Mouse (Mus musculus): ENCODE data around the gene Aco2. TPM values are rescaled to one million over a fixed set of nuclear protein-coding genes. Genes with fewer than 3 reads are reported as not detected.

The Aco2 gene
- total and polyA plus RNA-seq, 2 experiments from 2014 or later, result 257 to 412 TPM

DNA sequence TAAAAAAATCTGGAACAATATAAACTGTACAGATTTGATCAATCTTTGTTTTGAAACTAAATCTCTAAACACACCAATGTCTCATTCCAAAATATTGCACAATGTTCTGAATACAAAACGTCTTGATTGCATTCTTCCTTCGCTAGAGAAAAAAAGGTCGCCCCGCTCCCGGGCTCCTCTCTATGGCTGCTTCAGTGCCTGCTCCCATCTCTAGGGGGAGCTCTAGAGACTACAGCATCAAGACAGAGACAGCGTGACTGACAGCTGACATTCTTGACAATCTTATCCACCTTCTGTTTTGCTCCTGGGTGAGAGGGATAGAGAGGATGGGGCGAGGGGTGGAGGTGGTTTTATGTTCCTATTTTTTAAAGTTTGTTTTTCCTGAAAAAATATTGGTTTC, 23.8 kb upstream of the Aco2 start:
- TF ChIP-seq CTCF (IDR thresholded peaks at IDR 0.05), result peak; percentile 68
- Histone ChIP-seq H3K4me1 (ENCODE audit: insufficient read depth, low read length) (no peaks in the 10 kb centered on the region), H3K9ac (replicated peaks; ENCODE audit: low read length, poor library complexity, severe bottlenecking) (no peak overlapping the region), H3K27ac (ENCODE audit: low read depth, low read length) (no peak overlapping the region), H3K36me3 (ENCODE audit: insufficient read depth, low read length) (peaks cover 32% of the 10 kb centered on the region), H3K9me3 (ENCODE audit: low read length) (no peaks in the 10 kb centered on the region), H3K4me2 (ENCODE audit: low read depth, low read length, poor library complexity, severe bottlenecking) (no peak overlapping the region), H3K27me3 (ENCODE audit: insufficient read depth, low read length) (no peaks in the 10 kb centered on the region), H3K4me3 (ENCODE audit: low read depth, low read length) (no peak overlapping the region)
- ATAC-seq (ENCODE audit: low FRiP score), result no peak
- WGBS, result 26% methylated on average over 7 of the region's 7 CpGs
- peak; percentile 54 for DNase-seq (ENCODE audit: low spot score)

DNA sequence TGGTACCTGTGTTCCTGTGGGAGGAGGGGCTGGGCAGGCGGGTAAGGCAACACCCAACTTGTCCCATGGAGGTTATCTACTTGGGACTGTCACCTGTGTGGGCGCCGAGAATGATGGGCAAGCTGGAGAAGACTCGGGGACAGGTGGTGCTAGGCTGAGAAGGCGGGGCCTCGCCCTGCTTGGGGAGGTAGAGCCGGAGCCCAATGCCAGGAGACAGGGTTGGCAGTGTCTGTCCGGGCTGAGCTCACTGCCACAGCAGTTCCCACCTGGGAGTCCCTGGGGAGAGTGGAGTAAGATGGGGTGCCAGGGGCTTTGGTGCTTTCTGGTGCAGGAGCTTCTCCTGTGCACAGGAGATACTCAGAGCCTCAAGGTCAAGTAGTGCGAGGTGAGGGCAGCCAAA, 23.0 kb upstream of the Aco2 start:
- H3K9ac ChIP-seq (replicated peaks; ENCODE audit: low read length, poor library complexity, severe bottlenecking), result no peak overlapping the region
- no peaks in the 10 kb centered on the region for H3K27me3 ChIP-seq (ENCODE audit: insufficient read depth, low read length)
- whole genome bisulfite sequencing, result 84% methylated on average over 9 of the region's 9 CpGs
- DNase-seq (ENCODE audit: low spot score) (no peak), ATAC-seq (ENCODE audit: low FRiP score) (no peak)
- no peak overlapping the region for H3K4me3 ChIP-seq (ENCODE audit: low read depth, low read length)
- no peaks in the 10 kb centered on the region for H3K4me1 ChIP-seq (ENCODE audit: insufficient read depth, low read length)
- peaks cover 32% of the 10 kb centered on the region for H3K36me3 ChIP-seq (ENCODE audit: insufficient read depth, low read length)
- no peak overlapping the region for H3K27ac ChIP-seq (ENCODE audit: low read depth, low read length)
- H3K9me3 ChIP-seq (ENCODE audit: low read length), result no peaks in the 10 kb centered on the region
- no peak for TF ChIP-seq CTCF (IDR thresholded peaks at IDR 0.05)
- no peak overlapping the region for H3K4me2 ChIP-seq (ENCODE audit: low read depth, low read length, poor library complexity, severe bottlenecking)

DNA sequence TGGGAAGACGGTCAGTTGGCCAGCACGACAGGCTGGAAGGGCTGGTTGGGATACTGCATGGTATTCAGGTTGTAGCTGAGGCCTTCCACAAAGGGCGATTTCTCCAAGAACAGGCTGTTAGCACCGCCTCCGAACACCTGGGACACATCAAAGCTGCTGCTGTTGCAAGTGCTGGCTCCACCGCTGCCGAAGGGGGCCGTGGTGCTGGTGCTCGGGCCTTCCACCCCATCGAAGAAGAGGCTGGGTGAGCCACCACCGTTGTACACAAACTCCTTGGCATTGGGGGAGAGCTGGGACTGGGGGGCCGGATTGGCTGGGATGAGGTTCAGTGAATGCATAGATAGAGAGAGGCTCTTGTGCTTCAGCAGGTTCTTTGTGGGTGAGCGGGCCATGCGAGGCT, 21.4 kb upstream of the Aco2 start:
- peaks cover 32% of the 10 kb centered on the region for H3K36me3 ChIP-seq (ENCODE audit: insufficient read depth, low read length)
- no peak overlapping the region for H3K9ac ChIP-seq (replicated peaks; ENCODE audit: low read length, poor library complexity, severe bottlenecking)
- H3K4me2 ChIP-seq (ENCODE audit: low read depth, low read length, poor library complexity, severe bottlenecking), result no peak overlapping the region
- ATAC-seq (ENCODE audit: low FRiP score), result no peak
- no peak for DNase-seq (ENCODE audit: low spot score)
- 89% methylated on average over 14 of the region's 14 CpGs for WGBS
- H3K9me3 ChIP-seq (ENCODE audit: low read length), result no peaks in the 10 kb centered on the region
- H3K27ac ChIP-seq (ENCODE audit: low read depth, low read length), result no peak overlapping the region
- no peak for TF ChIP-seq CTCF (IDR thresholded peaks at IDR 0.05)
- no peak overlapping the region for H3K4me3 ChIP-seq (ENCODE audit: low read depth, low read length)
- no peaks in the 10 kb centered on the region for H3K4me1 ChIP-seq (ENCODE audit: insufficient read depth, low read length)
- no peaks in the 10 kb centered on the region for H3K27me3 ChIP-seq (ENCODE audit: insufficient read depth, low read length)

GRCm38 (mm10) chr15:81851375-81851774, 20.7 kb upstream of the Aco2 start:
- Histone ChIP-seq H3K27me3 (ENCODE audit: insufficient read depth, low read length) (no peaks in the 10 kb centered on the region), H3K27ac (ENCODE audit: low read depth, low read length) (no peak overlapping the region), H3K36me3 (ENCODE audit: insufficient read depth, low read length) (peaks cover 32% of the 10 kb centered on the region), H3K4me2 (ENCODE audit: low read depth, low read length, poor library complexity, severe bottlenecking) (no peak overlapping the region), H3K9me3 (ENCODE audit: low read length) (no peaks in the 10 kb centered on the region), H3K4me3 (ENCODE audit: low read depth, low read length) (no peak overlapping the region), H3K4me1 (ENCODE audit: insufficient read depth, low read length) (no peaks in the 10 kb centered on the region), H3K9ac (replicated peaks; ENCODE audit: low read length, poor library complexity, severe bottlenecking) (no peak overlapping the region)
- TF ChIP-seq CTCF (IDR thresholded peaks at IDR 0.05), result no peak
- DNase-seq (ENCODE audit: low spot score), result no peak
- 94% methylated on average over 15 of the region's 15 CpGs for WGBS
- ATAC-seq (ENCODE audit: low FRiP score), result no peak

DNA sequence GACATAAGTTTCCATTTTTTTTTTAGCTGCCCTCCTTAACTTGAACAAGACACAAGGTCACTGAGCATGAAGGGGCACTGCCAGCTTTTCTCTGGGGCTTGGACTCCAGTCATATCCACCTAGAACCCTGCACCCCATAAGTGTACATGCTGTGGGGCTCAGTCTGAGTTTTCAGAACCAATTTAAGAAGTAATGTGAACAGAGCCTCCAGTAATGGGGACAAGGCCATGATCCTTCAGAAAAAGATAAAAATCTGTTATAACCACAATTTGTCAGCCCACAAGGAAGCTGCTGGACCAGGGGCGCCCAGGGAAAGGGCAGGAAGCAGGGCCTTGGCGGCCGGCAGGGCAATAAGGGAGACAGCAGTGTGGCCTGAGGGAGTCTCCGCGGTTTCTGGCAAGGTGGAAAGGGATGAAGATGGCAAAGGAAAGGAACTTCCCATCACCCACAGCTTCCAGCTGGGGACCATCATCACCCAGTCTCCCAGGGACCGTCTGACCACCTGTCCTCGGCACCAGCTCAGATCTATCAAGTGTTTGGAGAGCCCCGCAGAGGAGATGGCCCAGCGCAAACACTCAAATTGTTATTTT, 19.6 kb upstream of the Aco2 start:
- no peak for TF ChIP-seq CTCF (IDR thresholded peaks at IDR 0.05)
- Histone ChIP-seq H3K4me3 (ENCODE audit: low read depth, low read length) (no peak overlapping the region), H3K4me2 (ENCODE audit: low read depth, low read length, poor library complexity, severe bottlenecking) (no peak overlapping the region), H3K27me3 (ENCODE audit: insufficient read depth, low read length) (no peaks in the 10 kb centered on the region), H3K4me1 (ENCODE audit: insufficient read depth, low read length) (no peaks in the 10 kb centered on the region), H3K36me3 (ENCODE audit: insufficient read depth, low read length) (peaks cover 27% of the 10 kb centered on the region), H3K9ac (replicated peaks; ENCODE audit: low read length, poor library complexity, severe bottlenecking) (no peak overlapping the region), H3K9me3 (ENCODE audit: low read length) (no peaks in the 10 kb centered on the region), H3K27ac (ENCODE audit: low read depth, low read length) (no peak overlapping the region)
- WGBS, result 91% methylated on average over 9 of the region's 9 CpGs
- no peak for DNase-seq (ENCODE audit: low spot score)
- no peak for ATAC-seq (ENCODE audit: low FRiP score)

GRCm38 (mm10) chr15:81853081-81853480, 19.0 kb upstream of the Aco2 start:
- ATAC-seq (ENCODE audit: low FRiP score) (no peak), DNase-seq (ENCODE audit: low spot score) (no peak)
- peaks cover 27% of the 10 kb centered on the region for H3K36me3 ChIP-seq (ENCODE audit: insufficient read depth, low read length)
- H3K9ac ChIP-seq (replicated peaks; ENCODE audit: low read length, poor library complexity, severe bottlenecking), result no peak overlapping the region
- no peaks in the 10 kb centered on the region for H3K27me3 ChIP-seq (ENCODE audit: insufficient read depth, low read length)
- H3K9me3 ChIP-seq (ENCODE audit: low read length), result no peaks in the 10 kb centered on the region
- H3K4me1 ChIP-seq (ENCODE audit: insufficient read depth, low read length), result no peaks in the 10 kb centered on the region
- TF ChIP-seq CTCF (IDR thresholded peaks at IDR 0.05), result no peak
- 92% methylated on average over 7 of the region's 7 CpGs for WGBS
- no peak overlapping the region for H3K4me2 ChIP-seq (ENCODE audit: low read depth, low read length, poor library complexity, severe bottlenecking)
- H3K27ac ChIP-seq (ENCODE audit: low read depth, low read length), result no peak overlapping the region
- H3K4me3 ChIP-seq (ENCODE audit: low read depth, low read length), result no peak overlapping the region
